Mouse (Mus musculus): ENCODE measurements at regions not wholly inside any gene's neighbourhood (a gene's known extent, or its start where the extent isn't known, plus 50 kb on each side); places are given as distances from the start of the nearest gene placed in this dataset.

- in situ Hi-C loops (cut with MseI, MboI) = loop anchor here in 1 of 2 experiments (25.0 kb wide), 1 partner anchor 372 kb away; no protein-coding TSS in a partner anchor
Measured at GRCm38 (mm10) chrX:86490309-86490708, 185.4 kb upstream of the Mageb4 start.

All from mouse trophoblast stem cell (cell line).